Mouse (Mus musculus): ENCODE measurements around the gene Muc16.
A peak's percentile ranks its signal among the peaks of the same experiment; 100 is the strongest.

The Muc16 gene

GRCm38 (mm10) chr9:18674480-18675154 lies at the start of gene Muc16:
Gene Muc16 (minus strand): TSS chr9:18674530.
- no peak for DNase-seq

- no peak for DNase-seq
Measured at GRCm38 (mm10) chr9:18722712-18723099, 48.4 kb upstream of the Muc16 start.

- DNase-seq: no peak
Measured at GRCm38 (mm10) chr9:18721931-18722711, 47.8 kb upstream of the Muc16 start.

- no peak for DNase-seq
Measured at GRCm38 (mm10) chr9:18721011-18721410, 46.7 kb upstream of the Muc16 start.

- no peak for DNase-seq
Measured at GRCm38 (mm10) chr9:18705628-18706027, 31.3 kb upstream of the Muc16 start.

- no peak for DNase-seq
Measured at GRCm38 (mm10) chr9:18598366-18598765, 76.0 kb downstream of the Muc16 start.

GRCm38 (mm10) chr9:18508098-18508497 lies 166.2 kb downstream of the Muc16 start:
- no peak for DNase-seq

- DNase-seq: no peak
Measured at GRCm38 (mm10) chr9:18478168-18478567, 196.2 kb downstream of the Muc16 start, which contains the start of the genes Zfp558 and Mbd3l1. Gene Zfp558 (minus strand): TSS chr9:18478268. Gene Mbd3l1 (plus strand): TSS chr9:18478359.

GRCm38 (mm10) chr9:18473324-18474128 lies 200.8 kb downstream of the Muc16 start:
- peak; percentile 35 for DNase-seq

GRCm38 (mm10) chr9:18468005-18468404 lies 206.3 kb downstream of the Muc16 start:
- DNase-seq: no peak

- DNase-seq: no peak
Measured at GRCm38 (mm10) chr9:18467350-18467749, 207.0 kb downstream of the Muc16 start.

- no peak for DNase-seq
Measured at GRCm38 (mm10) chr9:18456520-18456919, 217.8 kb downstream of the Muc16 start.
